Mouse (Mus musculus) E14TG2a.4 (cell line): ENCODE data around the gene Gm20388.

Experiments used
- H3K27me3 ChIP-seq: 2 replicates; pipeline ENCODE4 v1.6.1; 2014; ENCODE audit warnings: low read length, control low read depth; ENCODE audit not compliant: insufficient read depth
- H3K36me3 ChIP-seq: 2 replicates; pipeline ENCODE4 v1.6.1; 2014; ENCODE audit warnings: low read length, control low read depth; ENCODE audit not compliant: insufficient read depth
- H3K4me1 ChIP-seq: replicated peaks from 2 replicates; pipeline ENCODE4 v1.6.1; 2014; ENCODE audit warnings: low read depth, low read length, control low read depth
- H3K4me3 ChIP-seq: replicated peaks from 2 replicates; pipeline ENCODE4 v1.5.1; 2014; ENCODE audit warnings: mild to moderate bottlenecking, low read length
- H3K9me3 ChIP-seq: 2 replicates; pipeline ENCODE4 v1.6.1; 2014; ENCODE audit warnings: low read length, control low read depth
- CTCF ChIP-seq: conservative IDR thresholded peaks from 2 replicates; pipeline ENCODE4 v1.5.1; 2014; ENCODE audit warnings: low read length
- NANOG ChIP-seq: IDR thresholded peaks from 2 replicates; pipeline ENCODE4 v1.6.1; 2014; ENCODE audit warnings: borderline replicate concordance, low read length, mixed read lengths
- POU5F1 ChIP-seq: IDR thresholded peaks from 2 replicates; pipeline ENCODE4 v1.6.1; 2014; ENCODE audit warnings: low read length, borderline replicate concordance

Gene Gm20388

GRCm38 (mm10) chr8:123131041-123131440, 3220.4 kb downstream of the Gm20388 start:
- no peaks in the 10 kb centered on the region for H3K36me3 ChIP-seq
- TF ChIP-seq CTCF (no peak), NANOG (no peak), POU5F1 (no peak)
- peaks cover 21% of the 10 kb centered on the region; the same call in 1 of the 2 replicates for H3K27me3 ChIP-seq
- peaks cover 8% of the 10 kb centered on the region for H3K9me3 ChIP-seq
- peaks cover 21% of the 10 kb centered on the region for H3K4me1 ChIP-seq
- no peak overlapping the region for H3K4me3 ChIP-seq

- H3K4me3 ChIP-seq = no peak overlapping the region
- peaks cover 20% of the 10 kb centered on the region; the same call in 1 of the 2 replicates for H3K27me3 ChIP-seq
- peaks cover 9% of the 10 kb centered on the region for H3K4me1 ChIP-seq
- H3K9me3 ChIP-seq = peaks cover 24% of the 10 kb centered on the region
- TF ChIP-seq NANOG = no peak
- peak; percentile 40 for TF ChIP-seq CTCF
- TF ChIP-seq POU5F1 = no peak
- H3K36me3 ChIP-seq = no peaks in the 10 kb centered on the region
Measured at GRCm38 (mm10) chr8:123132953-123133352, 3222.3 kb downstream of the Gm20388 start.

GRCm38 (mm10) chr8:123134149-123134713, 3223.6 kb downstream of the Gm20388 start:
- H3K4me3 ChIP-seq = no peak overlapping the region
- peaks cover 9% of the 10 kb centered on the region for H3K4me1 ChIP-seq
- TF ChIP-seq NANOG = no peak
- no peak for TF ChIP-seq CTCF
- TF ChIP-seq POU5F1 = no peak
- peaks cover 13% of the 10 kb centered on the region; the same call in 1 of the 2 replicates for H3K27me3 ChIP-seq
- no peaks in the 10 kb centered on the region for H3K36me3 ChIP-seq
- H3K9me3 ChIP-seq = peaks cover 37% of the 10 kb centered on the region

GRCm38 (mm10) chr8:123135406-123135805, 3224.8 kb downstream of the Gm20388 start:
- TF ChIP-seq NANOG (no peak), POU5F1 (no peak), CTCF (no peak)
- Histone ChIP-seq H3K9me3 (peaks cover 48% of the 10 kb centered on the region), H3K36me3 (no peaks in the 10 kb centered on the region)

GRCm38 (mm10) chr8:123135806-123136205, 3225.2 kb downstream of the Gm20388 start:
- Histone ChIP-seq H3K27me3 (peaks cover 6% of the 10 kb centered on the region; the same call in 1 of the 2 replicates), H3K4me1 (peaks cover 8% of the 10 kb centered on the region), H3K36me3 (no peaks in the 10 kb centered on the region), H3K9me3 (peaks cover 52% of the 10 kb centered on the region), H3K4me3 (no peak overlapping the region)
- TF ChIP-seq NANOG (no peak), CTCF (no peak), POU5F1 (no peak)

More at GRCm38 (mm10) chr8:123135406-123135805, 3224.8 kb downstream of the Gm20388 start:
- H3K4me3 ChIP-seq = no peak overlapping the region
- peaks cover 7% of the 10 kb centered on the region; the same call in 1 of the 2 replicates for H3K27me3 ChIP-seq
- peaks cover 9% of the 10 kb centered on the region for H3K4me1 ChIP-seq

- no peak for TF ChIP-seq POU5F1
- no peak for TF ChIP-seq NANOG
- no peak for TF ChIP-seq CTCF
- peaks cover 57% of the 10 kb centered on the region for H3K9me3 ChIP-seq
Measured at GRCm38 (mm10) chr8:123136287-123136686, 3225.6 kb downstream of the Gm20388 start.

GRCm38 (mm10) chr8:123137645-123138077, 3227.0 kb downstream of the Gm20388 start:
- Histone ChIP-seq H3K36me3 (no peaks in the 10 kb centered on the region), H3K4me3 (no peak overlapping the region), H3K4me1 (no peaks in the 10 kb centered on the region), H3K9me3 (peaks cover 71% of the 10 kb centered on the region), H3K27me3 (no peaks in the 10 kb centered on the region)
- TF ChIP-seq CTCF (no peak), POU5F1 (no peak)

More at GRCm38 (mm10) chr8:123136287-123136686, 3225.6 kb downstream of the Gm20388 start:
- H3K36me3 ChIP-seq = no peaks in the 10 kb centered on the region
- peaks cover 3% of the 10 kb centered on the region for H3K4me1 ChIP-seq
- H3K27me3 ChIP-seq = 0 out of 2 replicates have a peak, but pooled peaks cover 3% of the 10 kb centered on the region
- H3K4me3 ChIP-seq = no peak overlapping the region

GRCm38 (mm10) chr8:123138741-123139140, 3228.1 kb downstream of the Gm20388 start:
- no peaks in the 10 kb centered on the region for H3K36me3 ChIP-seq
- H3K4me3 ChIP-seq = no peak overlapping the region
- TF ChIP-seq NANOG (no peak), CTCF (no peak), POU5F1 (no peak)

More at GRCm38 (mm10) chr8:123138741-123139140, 3228.1 kb downstream of the Gm20388 start:
- no peaks in the 10 kb centered on the region for H3K4me1 ChIP-seq
- peaks cover 75% of the 10 kb centered on the region for H3K9me3 ChIP-seq
- H3K27me3 ChIP-seq = no peaks in the 10 kb centered on the region
